Mouse (Mus musculus): Measurements from ENCODE around the gene Soat1.

- TF ChIP-seq CTCF (IDR thresholded peaks at IDR 0.05; ENCODE audit: insufficient read depth, low read length) (no peak), POLR2A (IDR thresholded peaks at IDR 0.05; ENCODE audit: borderline replicate concordance, extremely low read depth, low read depth, low read length) (no peak)
Measured at GRCm38 (mm10) chr1:156386880-156387279, 87.3 kb downstream of the Soat1 start.
